Mouse (Mus musculus) liver, embryonic 13.5 days (tissue): Measurements from ENCODE around the gene Scn3b. TPM values are rescaled to one million over a fixed set of nuclear protein-coding genes. Genes with fewer than 3 reads are reported as not detected.

Experiments
- ATAC-seq: fragments of 200-750 bp; cut with Nextera tagmentation; 2 replicates; pipeline ENCODE4 v1.8.0; 2017; ENCODE audit warnings: low read depth, mild to moderate bottlenecking, moderate number of reproducible peaks, moderate library complexity
- DNase-seq: peaks from one replicate; pipeline ENCODE4 v3.0.0; 2022
- H3K27ac ChIP-seq: fragments of 300-500 bp; sonication (generic); 2 replicates; pipeline ENCODE4 v1.5.1; 2015; ENCODE audit warnings: moderate library complexity, mild to moderate bottlenecking, inconsistent platforms
- H3K27me3 ChIP-seq: fragments of 300-500 bp; sonication (generic); 2 replicates; pipeline ENCODE4 v1.6.1; 2015; ENCODE audit warnings: mild to moderate bottlenecking, inconsistent platforms
- H3K36me3 ChIP-seq: fragments of 300-500 bp; sonication (generic); 2 replicates; pipeline ENCODE4 v1.6.1; 2015; ENCODE audit warnings: mild to moderate bottlenecking, inconsistent platforms
- H3K4me1 ChIP-seq: fragments of 300-500 bp; sonication (generic); replicated peaks from 2 replicates; pipeline ENCODE4 v1.6.1; 2015; ENCODE audit warnings: inconsistent platforms
- H3K4me2 ChIP-seq: fragments of 300-500 bp; sonication (generic); 2 replicates; pipeline ENCODE4 v1.6.1; 2015; ENCODE audit warnings: inconsistent platforms, mild to moderate bottlenecking, moderate library complexity
- H3K4me3 ChIP-seq: fragments of 300-500 bp; sonication (generic); replicated peaks from 2 replicates; pipeline ENCODE4 v1.5.1; 2015; ENCODE audit warnings: mild to moderate bottlenecking, inconsistent platforms
- H3K9ac ChIP-seq: fragments of 300-500 bp; sonication (generic); 2 replicates; pipeline ENCODE4 v1.6.1; 2015; ENCODE audit warnings: mild to moderate bottlenecking, inconsistent platforms
- H3K9me3 ChIP-seq: fragments of 300-500 bp; sonication (generic); replicated peaks from 2 replicates; pipeline ENCODE4 v1.6.1; 2016; ENCODE audit warnings: inconsistent platforms
- WGBS: fragments of 180-500 bp; shearing (Covaris S2); methylation state at CpG from one replicate; pipeline ENCODE4 v1.1.7; 2015; ENCODE audit not compliant: insufficient replicate concordance; 5-methylcytosine and 5-hydroxymethylcytosine counted together
- polyA plus RNA-seq: library from polyadenylated mRNA; unstranded; fragments of >200 nt; fragmentation: Nextera tagmentation; extraction: Ambion mirVana; gene quantifications from 2 replicates; pipeline ENCODE4 v1.2.1, GENCODE M21; 2015

The Scn3b gene
- polyA plus RNA-seq, 1 experiment from 2014 or later = 0.30 TPM

DNA sequence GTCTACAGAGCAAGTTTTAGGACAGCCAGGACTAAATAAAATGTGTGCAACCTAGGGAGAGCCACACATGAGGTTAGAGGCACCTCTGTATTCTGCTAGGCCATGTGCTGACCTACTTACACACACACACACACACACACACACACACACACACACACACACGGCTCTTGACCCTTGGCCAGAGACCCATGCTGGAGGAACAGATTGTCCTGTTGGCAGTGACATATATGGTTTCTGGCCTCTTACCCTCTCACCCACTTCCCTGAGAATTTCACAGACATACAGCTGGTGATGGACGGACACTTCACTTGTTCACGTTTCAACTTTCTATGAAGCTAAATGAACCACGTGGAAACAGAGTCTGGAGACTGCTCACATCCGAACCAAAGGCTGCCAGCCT, 49.8 kb downstream of the Scn3b start:
- Histone ChIP-seq H3K27me3 (no peaks in the 10 kb centered on the region), H3K4me1 (peaks cover 28% of the 10 kb centered on the region), H3K9me3 (no peaks in the 10 kb centered on the region), H3K4me3 (no peak overlapping the region), H3K27ac (no peak overlapping the region), H3K9ac (no peak overlapping the region), H3K36me3 (no peaks in the 10 kb centered on the region), H3K4me2 (no peak overlapping the region)
- DNase-seq (no peak), ATAC-seq (no peak)
- 61% methylated on average over 5 of the region's 5 CpGs for WGBS

DNA sequence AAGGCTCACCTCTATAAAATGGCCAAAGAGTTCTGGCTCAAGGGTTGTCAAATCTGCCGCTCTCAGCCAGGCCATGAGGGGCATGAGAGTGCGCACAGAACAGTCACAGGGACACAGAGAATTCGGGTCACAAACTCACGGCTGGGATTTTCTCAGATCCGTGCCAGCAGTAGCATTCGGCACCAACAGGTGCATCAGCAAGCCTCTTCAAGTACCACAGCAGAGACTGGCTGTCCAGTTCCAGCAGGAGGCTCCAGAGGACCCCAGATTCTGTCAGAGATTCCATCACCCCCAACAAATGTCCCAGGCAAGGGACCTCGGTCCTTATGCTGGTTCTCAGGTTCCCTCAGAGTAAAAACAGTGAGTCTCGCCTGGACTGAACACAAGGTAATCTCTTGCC, 51.4 kb downstream of the Scn3b start:
- Histone ChIP-seq H3K9me3 (no peaks in the 10 kb centered on the region), H3K27ac (no peak overlapping the region), H3K4me3 (no peak overlapping the region), H3K4me1 (peaks cover 44% of the 10 kb centered on the region), H3K4me2 (no peak overlapping the region), H3K9ac (no peak overlapping the region), H3K36me3 (no peaks in the 10 kb centered on the region), H3K27me3 (no peaks in the 10 kb centered on the region)
- DNase-seq (no peak), ATAC-seq (no peak)
- 73% methylated on average over 8 of the region's 8 CpGs for WGBS

DNA sequence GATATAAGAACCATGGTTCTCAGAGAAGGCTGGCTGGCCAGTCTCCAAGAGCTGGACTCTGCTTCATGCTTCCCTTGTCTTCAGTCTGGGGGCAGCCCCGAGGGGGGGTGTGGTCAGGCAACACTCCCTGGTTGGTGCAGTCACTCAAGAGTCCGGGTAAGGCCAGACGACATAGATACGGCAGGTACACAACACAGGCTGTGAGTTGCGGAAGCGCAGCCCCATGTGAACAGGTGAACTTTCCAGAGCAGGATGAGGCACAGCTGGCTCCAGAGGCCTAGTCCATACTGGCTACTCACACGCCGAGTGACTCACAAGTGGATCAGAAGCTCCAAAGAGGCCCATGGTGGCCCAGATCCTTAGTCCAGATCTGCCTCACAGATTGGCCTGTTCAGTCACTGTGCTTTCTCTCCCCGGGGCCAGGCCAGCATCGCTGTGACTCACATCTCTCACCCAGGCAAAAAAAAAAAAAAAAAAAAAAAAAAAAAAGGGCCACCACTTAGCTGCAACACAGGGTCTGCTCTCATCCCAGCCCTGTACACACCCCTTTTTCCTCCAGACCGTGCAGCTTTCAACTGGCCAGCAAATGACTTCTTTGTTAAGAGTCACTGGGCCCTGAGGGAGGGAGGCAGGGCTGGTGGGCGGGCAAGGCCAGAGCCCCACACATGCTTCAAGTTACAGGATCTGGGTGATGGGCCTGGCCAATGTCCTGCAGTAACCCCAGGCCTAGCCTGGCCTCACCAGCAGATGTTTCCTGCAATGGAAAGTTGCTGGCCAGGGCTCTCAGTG, 52.1 kb downstream of the Scn3b start:
- H3K4me3 ChIP-seq = no peak overlapping the region
- WGBS = 55% methylated on average over 12 of the region's 12 CpGs
- DNase-seq (no peak), ATAC-seq (peak; percentile 47)
- no peaks in the 10 kb centered on the region for H3K27me3 ChIP-seq
- no peak overlapping the region for H3K9ac ChIP-seq
- H3K36me3 ChIP-seq = no peaks in the 10 kb centered on the region
- H3K4me1 ChIP-seq = peaks cover 50% of the 10 kb centered on the region
- no peaks in the 10 kb centered on the region for H3K9me3 ChIP-seq
- no peak overlapping the region for H3K27ac ChIP-seq
- no peak overlapping the region for H3K4me2 ChIP-seq

DNA sequence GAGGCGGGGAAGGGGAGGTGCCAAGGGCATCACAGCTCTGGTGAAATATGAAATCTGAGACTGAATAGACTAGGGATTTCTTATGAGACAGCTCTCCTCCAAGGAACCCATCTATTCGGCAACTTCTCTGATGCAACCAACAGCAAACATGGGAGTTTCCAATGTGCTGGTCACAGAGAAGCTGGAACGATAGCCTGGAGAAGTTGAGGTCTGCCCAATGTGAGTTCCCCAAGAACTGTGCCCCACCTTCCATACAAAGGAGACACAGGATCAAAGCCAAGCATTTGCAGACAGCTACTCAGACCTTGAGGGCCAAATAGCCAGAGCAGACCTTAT, 52.6 kb downstream of the Scn3b start:
- Histone ChIP-seq H3K9me3 (no peaks in the 10 kb centered on the region), H3K9ac (no peak overlapping the region), H3K4me1 (peaks cover 52% of the 10 kb centered on the region), H3K36me3 (no peaks in the 10 kb centered on the region), H3K27ac (peak overlapping the region; percentile 34; the same call in 1 of the 2 replicates), H3K4me3 (no peak overlapping the region), H3K27me3 (no peaks in the 10 kb centered on the region), H3K4me2 (no peak overlapping the region)
- WGBS = 60% methylated on average over 3 of the region's 3 CpGs
- no peak for DNase-seq
- ATAC-seq = no peak

- Histone ChIP-seq H3K4me1 (peaks cover 52% of the 10 kb centered on the region), H3K9ac (no peak overlapping the region), H3K27me3 (no peaks in the 10 kb centered on the region), H3K9me3 (no peaks in the 10 kb centered on the region), H3K4me2 (no peak overlapping the region), H3K4me3 (no peak overlapping the region), H3K27ac (no peak overlapping the region), H3K36me3 (no peaks in the 10 kb centered on the region)
- WGBS = 79% methylated on average over 3 of the region's 3 CpGs
- ATAC-seq (no peak), DNase-seq (no peak)
These were observed 53.4 kb downstream of the Scn3b start for GRCm38 (mm10) chr9:40322372-40322771.

DNA sequence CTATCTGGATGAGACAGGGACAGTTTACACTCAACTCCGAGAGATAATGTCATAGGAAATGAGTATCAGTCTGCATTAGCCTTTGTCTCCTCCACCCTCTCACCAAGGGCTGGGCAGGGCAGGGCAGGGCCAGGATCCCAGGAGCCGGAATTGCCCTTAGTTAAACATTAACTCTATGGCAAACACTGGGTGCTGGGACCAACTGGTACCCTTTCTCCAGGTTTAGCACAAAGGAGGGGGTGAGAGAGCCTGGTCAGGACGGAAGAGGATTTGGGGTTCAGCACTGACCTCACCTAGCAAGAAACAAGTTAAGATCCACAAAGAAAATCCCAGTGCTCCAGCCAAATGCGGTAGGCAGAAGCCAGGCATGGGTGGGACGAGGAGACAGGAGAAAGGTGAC, 54.2 kb downstream of the Scn3b start:
- Histone ChIP-seq H3K4me2 (peak overlapping the region; percentile 51; the same call in 1 of the 2 replicates), H3K27ac (no peak overlapping the region), H3K4me3 (peak overlapping the region; percentile 41), H3K9me3 (no peaks in the 10 kb centered on the region), H3K27me3 (no peaks in the 10 kb centered on the region), H3K9ac (no peak overlapping the region), H3K36me3 (no peaks in the 10 kb centered on the region), H3K4me1 (peaks cover 52% of the 10 kb centered on the region)
- peak; percentile 72 for ATAC-seq
- no peak for DNase-seq
- 40% methylated on average over 5 of the region's 5 CpGs for WGBS

GRCm38 (mm10) chr9:40323773-40324172, 54.8 kb downstream of the Scn3b start:
- H3K9ac ChIP-seq = no peak overlapping the region
- H3K4me2 ChIP-seq = peak overlapping the region; percentile 51
- no peak for ATAC-seq

DNA sequence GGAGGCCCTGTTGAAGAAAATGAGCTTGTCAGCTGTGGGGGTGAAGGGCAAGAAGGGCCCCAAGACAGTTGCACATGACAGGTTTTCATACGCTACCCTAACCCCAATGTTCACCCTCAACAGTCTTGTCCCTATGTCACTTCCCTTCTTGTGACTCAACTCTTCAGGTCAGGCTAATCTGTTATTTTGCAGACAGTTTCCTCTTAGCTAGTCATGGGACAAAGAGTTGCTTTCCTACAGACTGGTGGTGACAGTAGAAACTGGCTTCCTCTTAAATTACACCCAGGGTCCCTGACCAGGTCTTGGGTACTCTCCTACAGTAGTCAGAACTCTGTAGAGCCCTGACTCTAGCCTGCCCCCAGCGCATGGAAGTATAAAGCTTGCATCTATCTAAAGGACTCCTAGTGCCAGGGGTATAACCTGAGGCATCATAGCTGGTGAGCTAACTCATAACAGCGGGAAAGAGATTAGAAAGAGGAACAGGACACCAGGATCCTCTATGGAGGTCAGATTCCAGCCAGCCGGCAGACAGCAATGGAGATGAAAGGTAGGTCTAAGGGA, 55.3 kb downstream of the Scn3b start:
- peak overlapping the region; percentile 41 for H3K4me3 ChIP-seq
- H3K4me2 ChIP-seq = peak overlapping the region; percentile 51
- WGBS = 53% methylated on average over 4 of the region's 4 CpGs
- peaks cover 52% of the 10 kb centered on the region for H3K4me1 ChIP-seq
- no peak overlapping the region for H3K9ac ChIP-seq
- H3K27me3 ChIP-seq = no peaks in the 10 kb centered on the region
- DNase-seq (no peak), ATAC-seq (peak; percentile 38)
- H3K27ac ChIP-seq = no peak overlapping the region
- no peaks in the 10 kb centered on the region for H3K36me3 ChIP-seq
- no peaks in the 10 kb centered on the region for H3K9me3 ChIP-seq

More at GRCm38 (mm10) chr9:40323773-40324172, 54.8 kb downstream of the Scn3b start:
- DNase-seq = no peak
- Histone ChIP-seq H3K4me3 (peak overlapping the region; percentile 41), H3K36me3 (no peaks in the 10 kb centered on the region), H3K9me3 (no peaks in the 10 kb centered on the region), H3K27ac (no peak overlapping the region), H3K4me1 (peaks cover 52% of the 10 kb centered on the region), H3K27me3 (no peaks in the 10 kb centered on the region)
- 44% methylated on average over 6 of the region's 6 CpGs for WGBS

- DNase-seq (no peak), ATAC-seq (0 out of 2 replicates have a peak, but pooled peaks have one; percentile 3)
- Histone ChIP-seq H3K4me2 (peak overlapping the region; percentile 51), H3K4me1 (peaks cover 52% of the 10 kb centered on the region), H3K27me3 (no peaks in the 10 kb centered on the region), H3K27ac (no peak overlapping the region), H3K9ac (no peak overlapping the region), H3K4me3 (peak overlapping the region; percentile 41; the same call in 1 of the 2 replicates), H3K36me3 (no peaks in the 10 kb centered on the region), H3K9me3 (no peaks in the 10 kb centered on the region)
- 61% methylated on average over 6 of the region's 6 CpGs for WGBS
These were observed 55.8 kb downstream of the Scn3b start for GRCm38 (mm10) chr9:40324826-40325225.

- WGBS = 50% methylated on average over 7 of the region's 7 CpGs
- ATAC-seq = no peak
- H3K36me3 ChIP-seq = no peaks in the 10 kb centered on the region
- no peak overlapping the region for H3K4me3 ChIP-seq
- H3K4me1 ChIP-seq = peaks cover 45% of the 10 kb centered on the region
- no peak for DNase-seq
- no peak overlapping the region for H3K4me2 ChIP-seq
- no peaks in the 10 kb centered on the region for H3K9me3 ChIP-seq
- no peak overlapping the region for H3K9ac ChIP-seq
- no peaks in the 10 kb centered on the region for H3K27me3 ChIP-seq
- H3K27ac ChIP-seq = no peak overlapping the region
These were observed 57.4 kb downstream of the Scn3b start for GRCm38 (mm10) chr9:40326260-40326915.

DNA sequence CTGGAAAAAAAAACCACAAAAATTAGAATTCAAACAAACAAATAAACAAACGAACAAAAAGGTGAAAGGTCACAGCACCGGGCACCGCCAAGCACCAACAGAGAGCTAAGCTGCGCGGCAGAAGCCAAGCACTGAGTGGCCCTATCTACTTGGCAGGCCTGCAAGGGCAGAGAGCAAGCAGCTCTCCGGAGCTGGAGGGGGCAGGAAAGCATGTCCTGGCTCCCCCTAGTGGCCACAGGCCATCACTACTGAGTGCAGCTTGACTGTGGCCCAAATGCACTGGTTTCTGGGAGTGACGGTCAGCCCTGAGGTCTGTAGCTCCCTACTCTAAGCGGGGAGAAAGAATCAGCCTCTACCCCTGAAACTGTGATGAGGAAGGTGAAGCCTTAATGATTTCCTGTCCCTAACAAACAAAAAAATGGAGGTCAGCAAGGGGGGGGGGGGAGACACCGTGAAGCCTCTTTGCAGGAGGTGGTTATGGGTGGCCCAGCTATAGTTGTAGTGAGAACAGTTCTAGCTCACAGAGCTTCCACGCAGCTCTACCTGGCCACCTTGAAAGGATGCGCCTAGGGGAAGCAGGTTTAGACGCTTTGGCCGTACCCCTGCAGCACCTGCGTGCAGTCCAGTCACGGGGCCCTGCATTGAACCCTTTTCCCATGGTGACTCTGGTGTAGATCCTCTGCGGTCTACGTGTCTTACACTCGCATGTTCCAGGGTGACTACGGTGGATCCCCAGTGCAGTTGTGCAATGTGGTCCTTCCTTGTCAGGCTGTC, 61.8 kb downstream of the Scn3b start:
- Histone ChIP-seq H3K36me3 (no peaks in the 10 kb centered on the region), H3K9ac (no peak overlapping the region), H3K9me3 (no peaks in the 10 kb centered on the region), H3K4me2 (no peak overlapping the region), H3K27me3 (no peaks in the 10 kb centered on the region), H3K27ac (no peak overlapping the region), H3K4me1 (peaks cover 4% of the 10 kb centered on the region; the same call in 1 of the 2 replicates), H3K4me3 (no peak overlapping the region)
- 50% methylated on average over 19 of the region's 19 CpGs for WGBS
- peak; percentile 71 for ATAC-seq
- peak; percentile 53 for DNase-seq
